Mouse (Mus musculus) ZHBTc4 (cell line): Measurements from ENCODE around the gene Ddx19a.
"Not testable (repeated sequence)": the region's sequence is repeated elsewhere in the genome, so short reads cannot be mapped to it uniquely, and the experiment has no call there.

Experiments
- DNase-seq: peaks from one replicate; pipeline ENCODE4 v3.0.0-alpha.2; 2011; ENCODE audit warnings: low read depth, low spot score

Gene Ddx19a

DNA sequence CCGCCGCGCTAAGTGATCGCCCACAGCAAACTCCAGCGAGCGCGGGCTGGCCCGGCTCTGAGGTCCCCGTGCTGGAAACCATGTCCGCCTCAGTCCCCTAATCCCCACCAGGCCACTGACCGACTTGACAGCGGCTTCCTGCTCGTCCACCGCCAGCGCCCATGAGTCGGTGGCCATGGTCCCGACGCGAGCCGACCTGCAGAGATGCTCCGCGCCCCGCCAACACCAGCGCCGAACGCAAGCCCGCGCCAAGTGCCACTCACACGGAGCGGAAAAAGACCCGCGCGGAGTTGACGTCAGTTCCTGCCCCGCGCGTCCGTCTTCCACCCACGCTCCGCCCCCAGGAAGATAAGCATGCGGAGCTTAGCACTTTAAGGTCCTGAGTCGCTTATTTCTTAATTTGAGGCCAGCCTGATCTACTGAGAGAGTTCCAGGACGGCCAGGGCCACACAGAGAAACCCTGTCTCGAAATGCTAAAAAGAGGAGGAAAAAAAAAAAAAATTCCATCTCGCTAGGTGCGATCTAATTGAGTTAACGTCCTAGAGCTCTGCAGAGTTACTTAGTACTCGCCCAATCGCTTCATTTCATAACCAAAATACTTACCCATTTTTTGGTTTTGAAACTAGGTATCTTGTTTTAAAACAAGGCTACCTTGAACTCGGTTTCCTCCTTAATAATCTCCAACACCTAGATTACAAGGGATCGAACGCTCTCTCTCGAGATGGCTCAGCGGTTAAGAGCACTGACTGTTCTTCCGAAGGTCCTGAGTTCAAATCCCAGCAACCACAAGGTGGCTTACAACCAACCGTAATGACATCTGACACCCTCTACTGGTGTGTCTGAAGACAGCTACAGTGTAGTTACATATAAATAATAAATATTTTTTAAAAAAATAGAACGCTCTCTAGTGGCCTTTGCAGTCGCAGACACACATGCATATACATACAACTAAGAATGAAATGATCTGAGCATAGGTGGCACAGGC is at the start of gene Ddx19a:
Ddx19a (minus strand) TSS at position 254 of the 985 bp plus-strand sequence.
- peak; percentile 94 for DNase-seq

DNA sequence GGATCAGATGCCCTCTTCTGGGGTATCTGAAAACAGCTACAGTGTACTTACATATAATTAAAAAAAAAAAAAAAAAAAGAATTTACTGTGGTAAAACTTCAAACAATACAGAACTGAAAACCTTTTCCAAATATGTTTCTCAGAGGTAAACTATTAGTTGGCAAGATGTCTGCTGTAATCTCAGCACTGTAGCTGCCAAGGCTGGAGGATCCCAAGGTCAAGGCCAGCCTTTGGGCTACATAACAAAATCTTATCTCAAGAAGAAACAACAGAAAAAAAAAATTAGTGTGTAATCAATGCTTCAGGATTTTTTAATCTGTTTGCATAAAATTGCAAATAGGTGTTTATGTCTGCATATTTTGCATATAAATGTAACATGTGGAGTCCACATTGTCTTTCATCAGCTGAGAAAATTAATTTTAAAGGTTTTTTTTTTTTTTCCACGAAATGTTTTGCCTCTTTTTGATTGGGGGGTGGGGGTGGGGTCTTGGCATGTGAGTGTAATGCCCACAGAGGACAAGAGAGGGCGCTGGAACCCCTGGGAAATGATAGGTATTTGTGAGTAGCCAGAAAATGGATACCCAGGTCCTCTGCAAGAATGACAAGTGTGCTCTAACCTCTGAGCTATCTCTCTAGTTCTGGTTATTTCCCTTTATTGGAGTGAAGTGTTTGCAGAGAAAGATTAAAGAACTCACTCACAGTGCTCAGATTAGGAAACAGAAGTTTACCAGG is 46.6 kb upstream of the Ddx19a start:
- peak; percentile 66 for DNase-seq

GRCm38 (mm10) chr8:111042546-111042945 is 44.9 kb upstream of the Ddx19a start:
- no peak for DNase-seq

DNA sequence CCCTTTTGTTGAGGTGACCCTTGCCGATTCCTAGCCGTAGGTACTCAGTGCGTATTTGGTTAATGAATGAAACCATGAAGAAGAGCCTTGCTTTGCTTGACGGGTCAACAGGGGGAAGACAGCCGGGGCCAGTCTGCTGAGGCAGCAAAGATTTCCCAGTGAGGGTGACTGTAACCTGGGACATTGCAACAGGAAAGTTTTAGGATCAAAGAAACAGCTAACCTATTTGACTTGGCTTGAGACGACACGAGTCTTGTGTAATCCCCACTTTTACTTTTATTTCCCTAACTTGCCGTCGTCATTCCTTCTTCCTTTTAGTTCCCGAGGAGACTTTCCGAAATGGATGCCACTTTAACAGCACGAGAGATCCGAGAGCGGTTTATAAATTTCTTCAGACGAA is 39.0 kb upstream of the Ddx19a start:
- DNase-seq, result no peak

- DNase-seq, result peak; percentile 57
These were observed 36.7 kb upstream of the Ddx19a start for GRCm38 (mm10) chr8:111034276-111034675.

DNA sequence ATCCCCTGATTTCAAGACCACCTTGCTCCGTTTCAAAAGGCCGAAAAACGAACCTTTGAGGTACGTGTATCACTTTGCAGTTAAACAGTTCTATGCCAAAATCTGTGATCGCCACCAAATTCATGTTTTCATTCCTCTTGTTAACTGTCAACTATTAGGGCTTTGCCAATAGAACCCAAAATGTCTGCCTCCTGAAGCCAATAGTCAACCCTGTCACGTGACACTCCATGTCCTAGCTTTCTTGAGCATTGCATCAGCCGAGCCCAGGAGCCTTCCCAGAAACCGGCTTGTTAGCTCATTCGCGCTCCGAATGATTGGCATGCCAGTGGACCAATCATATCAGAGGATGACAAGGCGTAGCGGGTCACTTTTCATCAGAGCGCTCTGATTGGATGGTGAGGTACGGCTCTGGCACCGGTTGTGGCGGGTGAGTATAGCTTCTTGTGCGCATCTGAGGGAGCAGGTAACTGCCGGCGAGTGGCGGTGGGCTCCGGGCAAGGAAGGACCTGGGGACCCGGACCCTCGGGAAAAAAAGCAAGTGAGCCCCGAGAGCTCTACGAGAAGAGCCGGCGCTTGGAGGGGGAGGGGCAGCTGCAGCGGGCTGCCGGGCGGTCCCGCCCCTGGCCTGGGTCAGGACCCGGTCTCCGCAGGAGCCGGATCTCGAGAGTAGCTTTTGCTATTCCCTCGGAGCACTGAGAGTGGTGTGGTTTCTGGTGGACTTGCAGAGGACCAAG is 36.0 kb upstream of the Ddx19a start:
- DNase-seq, result peak; percentile 100

DNA sequence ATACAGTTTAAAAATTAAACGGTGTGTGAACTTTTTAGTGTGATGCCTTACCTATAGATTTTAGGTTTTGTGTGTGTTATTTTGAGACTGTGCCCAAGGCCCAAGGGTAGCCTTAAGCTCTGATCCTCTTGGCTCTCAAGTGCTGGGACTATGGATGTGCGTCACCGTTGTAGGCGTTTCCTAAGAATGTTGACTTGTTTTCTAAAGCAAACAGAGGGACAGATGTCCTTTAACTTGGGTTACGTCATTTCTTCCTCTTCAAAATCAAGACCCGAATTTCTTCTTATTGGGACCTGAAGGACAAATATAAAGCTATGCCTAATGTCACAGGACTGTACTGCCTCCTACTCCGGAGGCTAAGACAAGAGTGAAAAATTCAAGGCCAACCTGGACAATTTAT is 35.3 kb upstream of the Ddx19a start, which contains the start of gene Aars:
Aars (plus strand) TSS at position 229 of the 400 bp plus-strand sequence.
- DNase-seq, result peak; percentile 51

DNA sequence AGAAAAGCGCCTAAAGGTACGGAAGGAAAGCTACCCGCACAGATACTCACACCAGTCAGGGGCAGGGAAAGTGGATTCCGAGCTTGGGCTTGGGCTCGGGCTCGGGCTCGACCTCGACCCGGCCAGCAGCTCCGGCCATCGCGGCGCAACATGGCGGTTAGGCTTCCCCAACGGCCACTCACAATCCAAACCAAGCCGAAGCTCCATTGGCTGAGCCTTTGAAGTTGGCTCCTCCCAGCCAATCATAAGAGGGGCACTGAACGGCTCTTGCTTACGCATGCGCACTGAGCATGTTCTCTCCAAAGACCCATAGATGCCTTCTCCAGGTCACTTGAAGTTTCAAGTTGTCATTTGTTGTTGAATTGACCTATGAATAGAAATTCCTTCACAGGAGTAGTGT is 34.0 kb upstream of the Ddx19a start, which contains the start of gene Ddx19b:
Ddx19b (minus strand) TSS at position 180 of the 400 bp plus-strand sequence.
- DNase-seq, result peak; percentile 83

- no peak for DNase-seq
These were observed 32.4 kb upstream of the Ddx19a start for GRCm38 (mm10) chr8:111030045-111030444.

DNA sequence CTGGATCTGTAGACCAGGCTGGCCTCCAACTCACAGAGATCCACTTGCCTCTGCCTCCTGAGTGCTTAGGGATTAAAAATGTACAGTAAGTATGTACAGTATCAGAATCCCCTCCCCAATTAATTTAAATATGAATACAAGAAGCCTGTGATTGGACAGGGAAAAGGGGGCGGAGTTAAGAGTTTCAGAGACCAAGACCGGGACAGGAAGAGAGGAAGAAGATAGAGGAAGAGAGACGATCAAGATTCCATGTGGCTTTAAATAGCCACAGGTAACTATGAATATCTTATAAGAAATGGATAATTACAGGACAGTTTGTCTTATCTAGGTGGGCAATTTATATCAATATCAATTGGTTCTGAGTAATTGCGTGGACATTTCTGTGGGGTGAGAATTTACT is 32.0 kb upstream of the Ddx19a start:
- peak; percentile 89 for DNase-seq

- DNase-seq, result peak; percentile 76
These were observed 29.9 kb upstream of the Ddx19a start for GRCm38 (mm10) chr8:111027391-111027937.

- not testable (repeated sequence) for DNase-seq
These were observed 29.0 kb upstream of the Ddx19a start for GRCm38 (mm10) chr8:111026609-111027008.

DNA sequence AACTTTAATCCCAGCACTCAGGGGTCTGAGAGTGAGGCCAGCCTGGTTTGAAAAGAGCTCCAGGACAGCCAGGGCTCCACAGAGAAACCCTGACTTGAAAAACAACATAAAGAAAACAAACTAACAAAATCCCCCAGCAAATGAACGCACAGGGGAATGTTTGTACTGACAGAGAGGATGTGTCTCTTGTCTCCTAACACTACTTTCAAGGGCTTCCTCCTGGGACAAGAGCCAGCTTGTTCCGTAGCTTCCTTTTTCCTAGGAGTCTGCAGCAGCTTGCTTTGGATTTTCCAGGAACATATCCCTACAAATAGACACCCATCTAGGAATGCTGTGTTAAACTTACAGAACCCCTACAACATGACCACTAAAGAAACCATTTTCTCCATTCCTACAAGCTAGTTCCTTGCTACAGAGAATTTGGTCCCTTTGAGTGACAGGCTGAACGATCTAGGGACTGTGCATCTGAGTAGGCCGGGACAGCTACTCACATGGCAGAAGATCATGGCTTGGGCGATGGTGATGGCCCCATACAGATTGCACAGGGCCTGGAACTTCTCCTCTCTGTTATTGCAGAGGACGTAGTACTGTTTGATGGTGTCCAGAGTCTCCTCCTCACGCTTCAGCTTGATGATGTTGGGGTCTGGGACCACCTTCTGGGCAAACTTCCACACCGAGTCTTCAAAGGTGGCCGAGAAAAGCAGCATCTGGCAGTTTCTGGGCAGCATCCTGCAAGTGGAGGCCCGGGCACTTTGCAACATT is 12.8 kb upstream of the Ddx19a start:
- DNase-seq, result not testable (repeated sequence)

DNA sequence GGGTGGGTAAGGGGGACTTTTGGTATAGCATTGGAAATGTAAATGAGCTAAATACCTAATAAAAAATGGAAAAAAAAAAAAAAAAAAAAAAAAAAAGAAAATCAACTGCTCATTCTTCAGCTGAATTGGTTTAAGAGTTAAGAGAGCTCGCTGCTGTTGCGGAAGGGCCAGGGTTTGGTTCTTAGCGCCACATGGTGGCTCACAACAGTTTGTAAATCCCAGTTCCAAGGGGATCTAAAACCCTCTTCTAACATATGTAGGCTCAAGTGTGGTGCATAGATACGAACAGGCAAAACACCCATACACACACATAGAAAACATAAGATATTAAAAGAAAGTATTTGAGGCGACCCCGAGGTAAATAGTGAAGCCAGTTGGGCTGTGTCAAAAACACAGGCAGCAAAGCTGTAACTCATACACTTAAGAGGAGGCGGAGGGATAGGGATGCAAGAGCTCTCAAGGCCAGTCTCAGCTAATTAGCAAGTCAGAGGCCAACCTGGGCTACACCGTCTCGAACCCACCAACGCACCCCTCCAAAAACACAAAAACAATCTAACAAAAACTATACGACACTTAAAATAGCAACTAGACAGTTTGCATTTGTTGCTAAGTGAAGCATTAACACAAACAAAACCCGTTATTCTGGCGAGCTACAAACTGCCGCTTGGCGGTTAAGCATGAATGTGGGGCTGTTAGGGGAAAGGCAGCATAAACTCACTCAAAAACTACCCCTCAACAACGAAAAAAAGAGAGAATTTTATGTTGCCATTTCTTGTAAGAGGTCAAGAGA is 764 bp downstream of the Ddx19a start:
- peak; percentile 40 for DNase-seq

GRCm38 (mm10) chr8:110990017-110990416 is 7.6 kb downstream of the Ddx19a start:
- no peak for DNase-seq

- DNase-seq, result no peak
These were observed 9.5 kb downstream of the Ddx19a start for GRCm38 (mm10) chr8:110987805-110988744.

DNA sequence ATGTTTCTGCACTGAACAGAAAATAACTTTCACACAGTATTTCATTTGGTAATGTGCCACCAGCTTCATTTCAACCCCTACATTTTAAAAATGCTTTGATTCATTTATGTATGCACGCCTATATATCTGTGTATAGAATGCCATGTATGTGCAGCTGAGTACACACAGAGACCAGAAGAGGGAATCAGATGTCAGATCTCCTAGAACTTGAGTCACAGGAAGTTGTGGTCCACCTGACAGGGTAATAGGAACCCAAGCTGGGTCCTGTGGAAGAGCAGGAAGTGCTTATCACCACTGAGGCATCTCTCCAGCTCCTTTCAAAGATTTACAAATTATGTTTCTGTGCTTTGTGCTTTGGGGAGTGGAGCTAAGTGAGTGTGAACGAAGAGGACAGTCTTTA is 16.3 kb downstream of the Ddx19a start:
- no peak for DNase-seq

DNA sequence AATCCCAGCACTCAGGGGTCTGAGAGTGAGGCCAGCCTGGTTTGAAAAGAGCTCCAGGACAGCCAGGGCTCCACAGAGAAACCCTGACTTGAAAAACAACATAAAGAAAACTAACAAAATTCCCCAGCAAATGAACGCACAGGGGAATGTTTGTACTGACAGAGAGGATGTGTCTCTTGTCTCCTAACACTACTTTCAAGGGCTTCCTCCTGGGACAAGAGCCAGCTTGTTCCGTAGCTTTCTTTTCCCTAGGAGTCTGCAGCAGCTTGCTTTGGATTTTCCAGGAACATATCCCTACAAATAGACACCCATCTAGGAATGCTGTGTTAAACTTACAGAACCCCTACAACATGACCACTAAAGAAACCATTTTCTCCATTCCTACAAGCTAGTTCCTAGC is 19.6 kb downstream of the Ddx19a start:
- not testable (repeated sequence) for DNase-seq

DNA sequence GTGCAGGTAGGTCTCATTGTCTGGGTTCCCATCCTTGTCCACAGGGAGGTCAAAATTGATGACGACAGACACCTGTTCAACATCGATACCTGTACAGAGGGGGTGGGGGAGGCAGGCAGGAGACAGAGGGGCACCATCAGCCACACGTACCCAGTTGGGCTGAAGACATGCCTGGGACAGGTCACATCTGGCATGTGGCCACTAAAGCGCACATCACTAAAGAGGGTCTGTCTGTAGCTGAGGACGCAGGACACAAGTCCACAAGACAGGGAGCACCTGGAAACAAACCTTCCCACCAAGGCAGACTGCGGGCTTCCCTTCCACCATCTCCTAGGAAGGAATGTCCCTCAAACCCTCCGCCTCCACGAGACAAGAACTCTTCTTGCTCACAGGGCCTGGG is 21.1 kb downstream of the Ddx19a start:
- peak; percentile 12 for DNase-seq
